Mouse (Mus musculus) forebrain, embryonic 14.5 days (tissue): ENCODE measurements around the gene Misp. TPM values are rescaled to one million over a fixed set of nuclear protein-coding genes. Genes with fewer than 3 reads are reported as not detected.
A peak's percentile ranks its signal among the peaks of the same experiment; 100 is the strongest.

Source experiments
- ATAC-seq: fragments of 200-750 bp; cut with Nextera tagmentation; 2 replicates; pipeline ENCODE4 v1.8.0; 2017; ENCODE audit warnings: mild to moderate bottlenecking, moderate library complexity
- DNase-seq: peaks from one replicate; pipeline ENCODE4 v3.0.0-alpha.2; 2015; ENCODE audit warnings: low spot score
- H3K27ac ChIP-seq: fragments of 300-500 bp; sonication (generic); 2 replicates; pipeline ENCODE4 v1.5.1; 2014; ENCODE audit warnings: low read depth, mild to moderate bottlenecking, control low read depth, low read length, moderate library complexity
- H3K27me3 ChIP-seq: fragments of 300-500 bp; sonication (generic); replicated peaks from 2 replicates; pipeline ENCODE4 v1.6.1; 2014; ENCODE audit warnings: low read length, control low read depth, mixed read lengths; ENCODE audit not compliant: control insufficient read depth, insufficient read depth
- H3K36me3 ChIP-seq: fragments of 300-500 bp; sonication (generic); 2 replicates; pipeline ENCODE4 v1.6.1; 2014; ENCODE audit warnings: low read length, control low read depth; ENCODE audit not compliant: control insufficient read depth, insufficient read depth
- H3K4me1 ChIP-seq: fragments of 300-500 bp; sonication (generic); 2 replicates; pipeline ENCODE4 v1.6.1; 2014; ENCODE audit warnings: antibody characterized with exemption, low read length, control low read depth; ENCODE audit not compliant: control insufficient read depth, insufficient read depth
- H3K4me2 ChIP-seq: fragments of 300-500 bp; sonication (generic); 2 replicates; pipeline ENCODE4 v1.6.1; 2014; ENCODE audit warnings: mild to moderate bottlenecking, control low read depth, low read length
- H3K4me3 ChIP-seq: fragments of 300-500 bp; sonication (generic); 2 replicates; pipeline ENCODE4 v1.5.1; 2014; ENCODE audit warnings: low read depth, low read length, control low read depth
- H3K9ac ChIP-seq: fragments of 300-500 bp; sonication (generic); 2 replicates; pipeline ENCODE4 v1.6.1; 2014; ENCODE audit warnings: mild to moderate bottlenecking, low read length, control low read depth, moderate library complexity
- H3K9me3 ChIP-seq: fragments of 300-500 bp; sonication (generic); replicated peaks from 2 replicates; pipeline ENCODE4 v1.6.1; 2016; ENCODE audit warnings: low read length, control low read depth, mixed read lengths; ENCODE audit not compliant: control insufficient read depth
- WGBS: fragments of 180-500 bp; shearing (Covaris S2); extraction: QIAGEN DNeasy Blood & Tissue Kit; methylation state at CpG from one replicate; pipeline ENCODE4 v1.1.7; 2014; 5-methylcytosine and 5-hydroxymethylcytosine counted together
- polyA plus RNA-seq: library from polyadenylated mRNA; unstranded; fragments of >200 nt; fragmentation: Nextera tagmentation; extraction: Ambion mirVana; gene quantifications from 2 replicates; pipeline ENCODE4 v1.2.1, GENCODE M21; 2014

Gene Misp
- polyA plus RNA-seq, 1 experiment from 2014 or later = 0.41 TPM

DNA sequence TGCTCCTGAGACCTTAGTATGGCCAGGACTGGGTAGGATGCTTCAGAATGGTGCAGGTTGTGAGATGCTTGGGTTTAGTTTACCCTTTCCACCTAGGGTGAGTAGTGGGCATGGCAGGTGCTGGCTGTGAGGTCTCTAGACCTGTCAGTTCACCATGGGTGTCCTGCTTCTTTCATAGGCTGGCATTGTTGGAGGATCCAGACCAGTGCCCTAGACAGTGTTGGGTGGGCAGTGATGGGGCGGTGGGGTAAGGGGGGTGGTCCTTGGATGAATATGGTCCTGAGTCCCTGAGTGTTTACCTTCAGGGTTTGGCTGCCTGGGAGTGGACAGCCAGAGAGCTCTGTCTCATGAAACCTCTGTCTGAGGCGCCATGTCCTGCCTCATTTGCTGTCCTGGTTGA lies 37.1 kb downstream of the Misp start:
- Histone ChIP-seq H3K4me2 (peak overlapping the region; percentile 82), H3K4me1 (peaks cover 33% of the 10 kb centered on the region), H3K9me3 (no peaks in the 10 kb centered on the region), H3K9ac (peak overlapping the region; percentile 94), H3K4me3 (peak overlapping the region; percentile 97), H3K36me3 (peaks cover 62% of the 10 kb centered on the region), H3K27me3 (no peaks in the 10 kb centered on the region), H3K27ac (peak overlapping the region; percentile 70; the same call in 1 of the 2 replicates)
- no peak for DNase-seq
- WGBS = 70% methylated on average over 2 of the region's 2 CpGs
- ATAC-seq = no peak

DNA sequence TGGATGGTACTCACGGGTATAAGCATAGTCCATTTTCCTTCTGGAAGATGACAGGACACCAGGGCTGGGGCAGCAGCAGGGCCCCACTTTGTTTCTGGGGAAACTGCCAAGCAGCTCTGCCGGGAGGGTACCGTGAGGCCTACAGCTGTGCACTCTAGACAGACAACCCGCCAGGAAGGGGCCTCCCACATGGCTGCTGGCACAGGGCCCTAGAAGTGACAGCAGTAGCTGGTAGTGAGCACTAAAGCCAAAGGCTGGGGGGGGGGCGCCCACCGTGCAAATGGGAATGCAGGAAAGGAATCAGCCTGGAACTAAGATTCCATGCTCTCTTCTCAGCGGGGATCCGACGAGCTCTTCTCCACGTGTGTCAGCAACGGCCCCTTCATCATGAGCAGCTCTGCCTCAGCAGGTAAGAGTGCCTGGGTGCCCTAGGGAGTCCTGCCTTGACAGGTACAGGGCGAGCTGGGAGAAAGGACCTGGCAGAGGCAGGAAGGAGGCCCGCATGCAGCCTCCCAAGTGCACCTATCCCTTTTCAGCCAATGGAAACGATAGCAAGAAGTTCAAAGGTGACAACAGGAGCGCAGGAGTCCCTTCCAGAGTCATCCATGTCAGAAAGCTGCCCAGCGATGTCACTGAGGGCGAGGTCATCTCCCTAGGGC lies 37.8 kb downstream of the Misp start:
- ATAC-seq = peak; percentile 32
- WGBS = 38% methylated on average over 17 of the region's 17 CpGs
- H3K9ac ChIP-seq = peak overlapping the region; percentile 94
- H3K36me3 ChIP-seq = peaks cover 69% of the 10 kb centered on the region
- H3K27ac ChIP-seq = peak overlapping the region; percentile 70
- H3K4me1 ChIP-seq = peaks cover 30% of the 10 kb centered on the region
- peak overlapping the region; percentile 97; the same call in 1 of the 2 replicates for H3K4me3 ChIP-seq
- H3K9me3 ChIP-seq = no peaks in the 10 kb centered on the region
- H3K27me3 ChIP-seq = no peaks in the 10 kb centered on the region
- peak overlapping the region; percentile 82 for H3K4me2 ChIP-seq
- DNase-seq = peak; percentile 92

DNA sequence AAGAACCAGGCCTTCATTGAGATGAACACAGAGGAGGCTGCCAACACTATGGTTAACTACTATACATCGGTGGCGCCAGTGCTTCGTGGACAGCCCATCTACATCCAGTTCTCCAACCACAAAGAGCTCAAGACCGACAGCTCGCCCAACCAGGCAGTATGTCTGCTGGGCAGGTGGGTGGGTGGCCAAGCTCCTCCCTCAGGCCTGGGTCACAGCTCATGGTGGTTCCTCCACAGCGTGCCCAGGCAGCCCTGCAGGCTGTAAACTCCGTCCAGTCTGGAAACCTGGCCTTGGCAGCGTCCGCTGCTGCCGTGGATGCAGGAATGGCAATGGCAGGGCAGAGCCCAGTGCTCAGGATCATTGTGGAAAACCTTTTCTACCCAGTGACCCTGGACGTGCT lies 38.3 kb downstream of the Misp start:
- Histone ChIP-seq H3K27ac (peak overlapping the region; percentile 48; the same call in 1 of the 2 replicates), H3K9ac (no peak overlapping the region), H3K4me1 (peaks cover 30% of the 10 kb centered on the region), H3K4me2 (no peak overlapping the region), H3K4me3 (no peak overlapping the region), H3K36me3 (peaks cover 71% of the 10 kb centered on the region), H3K9me3 (no peaks in the 10 kb centered on the region), H3K27me3 (no peaks in the 10 kb centered on the region)
- DNase-seq = no peak
- WGBS = 84% methylated on average over 11 of the region's 11 CpGs
- ATAC-seq = no peak

DNA sequence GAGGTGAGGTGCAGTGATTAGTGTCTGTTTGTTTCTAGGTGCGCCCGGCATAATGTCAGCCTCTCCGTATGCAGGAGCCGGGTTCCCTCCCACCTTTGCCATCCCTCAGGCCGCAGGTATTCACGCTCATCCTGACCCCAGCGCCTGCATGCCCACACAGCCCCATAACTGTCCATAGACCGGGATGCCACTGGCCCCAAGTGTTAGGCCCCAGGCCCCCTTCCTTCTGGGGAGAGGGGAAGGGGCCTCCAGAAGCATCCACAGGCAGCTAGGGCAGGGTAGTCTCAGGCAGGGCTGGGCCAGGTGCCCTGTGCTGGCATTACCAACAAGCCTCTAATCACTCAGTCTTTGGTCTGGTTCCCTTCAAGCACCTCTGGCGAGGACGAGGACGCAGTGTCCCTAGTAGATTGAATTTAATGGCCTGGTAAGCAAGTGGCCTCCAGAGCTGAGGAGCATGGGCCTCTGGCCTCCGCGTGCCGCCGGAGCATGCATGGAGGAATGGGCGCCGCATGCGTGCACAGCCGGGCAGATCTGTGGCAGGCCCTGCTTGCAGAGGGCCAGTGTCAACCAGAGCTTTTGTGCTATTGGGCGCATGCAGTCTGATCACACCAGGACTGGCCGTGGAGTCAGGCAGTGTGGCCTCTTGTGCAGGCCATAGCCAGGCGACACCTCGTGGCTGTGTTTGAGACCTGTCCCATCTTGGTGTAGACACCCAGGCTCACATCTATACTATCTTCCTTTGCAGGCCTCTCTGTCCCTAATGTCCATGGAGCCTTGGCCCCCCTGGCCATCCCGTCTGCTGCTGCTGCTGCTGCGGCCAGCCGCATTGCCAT lies 39.5 kb downstream of the Misp start:
- peaks cover 30% of the 10 kb centered on the region for H3K4me1 ChIP-seq
- no peak overlapping the region for H3K9ac ChIP-seq
- no peak overlapping the region for H3K27ac ChIP-seq

DNA sequence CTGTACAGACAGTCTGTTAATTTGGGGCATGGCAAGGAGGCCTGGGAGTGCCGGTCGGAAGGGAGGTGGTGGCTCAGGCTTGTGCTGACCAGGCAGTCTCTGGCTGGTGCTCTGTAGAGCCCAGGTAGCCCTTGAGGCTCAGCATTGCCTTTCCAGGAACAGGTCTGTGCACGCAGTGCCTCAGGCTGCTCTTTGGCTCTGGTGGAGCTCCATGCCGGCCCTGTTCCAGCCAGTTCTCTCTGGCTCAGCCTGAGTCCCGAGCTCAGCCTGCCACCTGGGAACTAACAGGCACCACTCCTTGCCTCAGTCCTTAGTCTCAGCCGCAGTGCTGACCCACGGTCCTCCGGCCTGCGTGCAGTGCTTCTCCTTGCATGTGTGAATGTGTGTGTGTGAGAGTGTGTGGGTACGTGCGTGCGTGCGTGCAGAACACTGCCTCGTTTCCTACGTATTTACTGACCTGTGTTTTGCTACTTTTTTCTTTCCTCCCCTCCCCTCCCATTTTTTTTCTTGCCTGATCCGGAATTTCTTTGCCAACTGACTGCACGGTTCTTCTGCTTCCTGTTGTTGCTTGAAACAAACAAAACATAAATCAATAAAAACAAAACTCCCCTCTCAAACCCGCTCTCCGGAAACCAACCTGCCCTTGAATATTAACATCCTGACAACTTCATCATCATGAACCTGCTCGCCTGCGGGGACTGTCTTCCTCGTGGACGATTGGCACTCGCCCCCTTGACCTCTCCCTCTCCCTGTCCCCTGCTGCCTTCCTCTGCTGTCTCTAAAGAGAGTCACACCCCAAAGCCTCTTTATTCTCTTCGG lies 40.6 kb downstream of the Misp start:
- Histone ChIP-seq H3K9ac (no peak overlapping the region), H3K4me1 (peaks cover 28% of the 10 kb centered on the region)
- 84% methylated on average over 25 of the region's 25 CpGs for WGBS

More for the DNA sequence above, 39.5 kb downstream of the Misp start:
- Histone ChIP-seq H3K4me2 (no peak overlapping the region), H3K27me3 (no peaks in the 10 kb centered on the region), H3K36me3 (peaks cover 83% of the 10 kb centered on the region), H3K9me3 (no peaks in the 10 kb centered on the region), H3K4me3 (no peak overlapping the region)
- ATAC-seq (no peak), DNase-seq (no peak)
- 93% methylated on average over 26 of the region's 26 CpGs for WGBS

DNA sequence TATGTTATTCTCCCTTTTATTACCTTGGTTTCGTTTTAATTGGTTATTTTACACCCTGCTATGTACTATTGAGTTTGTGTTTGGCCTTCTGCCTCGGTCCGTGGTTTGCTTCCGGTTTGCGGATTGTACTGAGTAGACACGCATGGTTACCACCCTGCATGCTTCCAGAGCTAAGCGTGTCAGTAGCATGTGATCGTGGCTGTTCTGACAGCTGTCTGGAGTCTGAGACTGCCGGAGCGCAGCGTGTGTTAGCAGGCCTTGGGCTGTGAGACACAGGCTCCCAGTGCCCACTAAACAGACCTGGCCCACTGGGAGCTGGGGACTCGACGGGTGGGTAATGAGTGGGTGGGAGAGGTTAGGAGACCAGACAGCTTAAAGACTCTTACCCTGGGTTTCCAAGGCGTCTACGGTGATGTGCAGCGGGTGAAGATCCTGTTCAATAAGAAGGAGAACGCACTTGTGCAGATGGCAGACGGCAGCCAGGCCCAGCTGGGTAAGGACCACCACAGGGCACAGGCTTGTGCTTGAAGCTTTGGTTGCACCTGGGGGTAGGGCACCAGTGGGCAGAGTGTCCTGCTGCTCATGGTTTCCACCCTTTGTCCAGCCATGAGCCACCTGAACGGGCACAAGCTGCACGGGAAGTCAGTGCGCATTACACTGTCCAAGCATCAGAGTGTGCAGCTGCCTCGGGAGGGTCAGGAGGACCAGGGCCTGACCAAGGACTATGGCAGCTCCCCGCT lies 41.4 kb downstream of the Misp start:
- no peak overlapping the region for H3K4me2 ChIP-seq
- no peak for ATAC-seq
- no peaks in the 10 kb centered on the region for H3K27me3 ChIP-seq
- no peak overlapping the region for H3K9ac ChIP-seq
- H3K36me3 ChIP-seq = peaks cover 93% of the 10 kb centered on the region
- no peaks in the 10 kb centered on the region for H3K9me3 ChIP-seq
- peaks cover 20% of the 10 kb centered on the region for H3K4me1 ChIP-seq
- H3K4me3 ChIP-seq = no peak overlapping the region
- 80% methylated on average over 23 of the region's 23 CpGs for WGBS
- H3K27ac ChIP-seq = no peak overlapping the region
- DNase-seq = no peak

More for the DNA sequence above, 40.6 kb downstream of the Misp start:
- Histone ChIP-seq H3K4me2 (no peak overlapping the region), H3K27me3 (no peaks in the 10 kb centered on the region), H3K36me3 (peaks cover 93% of the 10 kb centered on the region), H3K4me3 (no peak overlapping the region), H3K27ac (no peak overlapping the region), H3K9me3 (no peaks in the 10 kb centered on the region)
- ATAC-seq (no peak), DNase-seq (no peak)

DNA sequence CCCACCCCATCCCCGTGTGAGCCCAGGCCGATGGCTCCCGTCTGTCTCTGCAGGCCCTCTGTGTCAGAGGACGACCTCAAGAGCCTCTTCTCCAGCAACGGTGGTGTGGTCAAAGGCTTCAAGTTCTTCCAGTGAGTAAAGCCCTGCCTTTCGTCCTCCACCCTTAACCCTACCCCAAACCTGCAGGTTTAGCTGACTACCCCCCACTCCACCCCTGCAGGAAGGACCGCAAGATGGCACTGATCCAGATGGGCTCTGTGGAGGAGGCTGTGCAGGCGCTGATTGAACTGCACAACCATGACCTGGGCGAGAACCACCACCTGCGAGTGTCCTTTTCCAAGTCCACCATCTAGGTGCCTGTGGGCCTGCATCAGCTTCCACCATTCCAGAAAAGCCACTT lies 42.1 kb downstream of the Misp start:
- Histone ChIP-seq H3K9ac (no peak overlapping the region), H3K27me3 (no peaks in the 10 kb centered on the region), H3K9me3 (no peaks in the 10 kb centered on the region), H3K27ac (no peak overlapping the region; the same call in 1 of the 2 replicates), H3K4me1 (peaks cover 13% of the 10 kb centered on the region), H3K36me3 (peaks cover 90% of the 10 kb centered on the region), H3K4me2 (no peak overlapping the region), H3K4me3 (no peak overlapping the region)
- no peak for DNase-seq
- 73% methylated on average over 10 of the region's 10 CpGs for WGBS
- ATAC-seq = no peak
